Mouse (Mus musculus): ENCODE results near the gene 2610021A01Rik.
"Not testable (repeated sequence)": the region's sequence is repeated elsewhere in the genome, so short reads cannot be mapped to it uniquely, and the experiment has no call there.

The 2610021A01Rik gene

DNA sequence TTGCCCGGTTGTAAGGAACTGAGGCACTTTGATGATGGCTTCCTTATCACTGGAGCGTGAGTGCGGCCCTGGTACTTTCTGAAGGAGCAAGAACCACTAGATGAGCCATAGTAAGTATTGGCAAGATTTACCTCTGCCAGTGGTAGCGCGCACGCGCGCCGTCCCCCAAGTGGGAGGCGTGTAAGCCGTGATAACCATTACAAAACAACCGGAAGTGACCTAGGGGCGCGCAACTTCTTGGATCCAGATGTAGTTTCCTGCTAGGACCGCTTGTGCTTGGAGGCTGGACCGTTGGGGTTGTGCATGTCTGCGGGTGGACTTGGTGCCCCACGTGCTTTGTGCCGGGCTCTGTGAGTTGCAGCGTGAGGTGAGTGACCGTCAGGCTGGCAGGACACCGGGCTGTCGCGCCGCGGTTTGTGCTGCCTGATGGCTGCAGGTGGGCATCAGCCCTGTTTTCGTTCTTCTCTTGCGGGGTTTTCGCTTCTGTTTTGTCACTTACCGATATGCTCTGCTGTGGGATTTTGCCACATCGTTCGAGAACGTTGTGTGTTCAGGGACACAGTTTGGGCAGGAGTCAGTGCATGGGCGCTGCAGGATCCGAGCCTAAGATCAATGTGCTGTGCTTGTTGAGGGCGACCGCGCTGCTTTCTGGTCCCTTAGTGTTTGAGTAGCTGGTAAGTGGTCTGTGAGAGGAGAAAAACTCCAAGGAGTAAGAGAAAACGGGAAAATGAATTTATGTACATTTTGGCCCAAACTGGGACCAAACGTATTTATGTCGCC, at the start of gene 2610021A01Rik:
Gene 2610021A01Rik, plus strand, starts transcription at position 197 of the 780 bp plus-strand sequence.
- DNase-seq (ENCODE audit: low spot score): peak; percentile 96

DNA sequence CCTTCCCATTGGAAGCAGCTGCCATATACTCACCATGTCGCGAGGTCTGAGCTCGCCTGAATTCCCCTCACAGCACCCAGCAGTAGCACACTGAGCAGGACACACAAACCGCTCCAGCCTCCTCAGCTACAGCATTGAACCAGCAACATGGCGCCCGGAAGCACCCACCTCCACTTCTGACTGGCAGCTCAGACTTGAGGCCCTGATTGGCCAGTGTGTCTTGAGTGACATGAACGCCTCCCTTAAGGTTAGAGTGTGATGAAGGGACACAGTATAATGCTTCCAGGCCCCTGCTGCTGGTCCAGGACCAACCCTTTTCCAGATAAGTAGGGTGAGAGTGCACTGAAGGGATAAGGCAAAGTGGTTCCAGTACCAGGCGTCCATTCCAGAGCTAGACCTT, 38.3 kb upstream of the 2610021A01Rik start:
- no peak for DNase-seq (ENCODE audit: low spot score)

DNA sequence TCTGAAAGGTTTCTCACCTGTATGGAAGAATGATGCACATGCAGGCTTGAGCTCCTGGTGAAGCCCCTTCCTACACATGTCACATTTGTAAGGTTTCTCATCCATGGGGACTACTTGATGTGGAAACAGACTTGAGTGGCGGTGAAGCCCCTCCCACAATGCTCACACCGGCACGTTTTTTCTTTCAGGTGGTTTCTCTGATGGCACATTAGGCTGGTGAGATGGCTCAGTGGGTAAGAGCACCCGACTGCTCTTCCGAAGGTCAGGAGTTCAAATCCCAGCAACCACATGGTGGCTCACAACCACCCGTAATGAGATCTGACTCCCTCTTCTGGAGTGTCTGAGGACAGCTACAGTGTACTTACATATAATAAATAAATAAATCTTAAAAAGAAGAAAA, 25.5 kb upstream of the 2610021A01Rik start, which contains the start of gene Gm6871:
Gene Gm6871, minus strand, starts transcription at position 101 of the 400 bp plus-strand sequence.
- DNase-seq (ENCODE audit: low spot score): not testable (repeated sequence)

DNA sequence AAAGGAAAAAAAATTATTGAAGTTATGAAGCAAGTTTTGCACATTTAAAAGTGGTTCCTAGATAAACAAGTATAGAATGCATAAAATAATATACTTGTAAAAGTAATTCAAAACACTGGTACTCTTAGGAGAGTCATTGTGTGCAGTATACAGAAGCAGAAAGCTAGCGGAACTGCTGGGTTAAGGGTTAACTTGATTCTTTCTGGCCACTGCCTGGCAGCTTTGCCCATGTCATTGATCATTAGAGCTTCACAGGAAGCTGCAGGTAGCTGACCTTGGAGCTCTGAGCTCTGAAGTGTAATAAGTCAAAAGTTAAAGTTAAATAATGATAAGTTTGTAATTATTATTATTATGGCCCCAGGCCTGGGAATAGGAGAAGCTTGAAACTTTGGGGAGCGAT, 21.1 kb upstream of the 2610021A01Rik start:
- DNase-seq (ENCODE audit: low spot score): no peak

DNA sequence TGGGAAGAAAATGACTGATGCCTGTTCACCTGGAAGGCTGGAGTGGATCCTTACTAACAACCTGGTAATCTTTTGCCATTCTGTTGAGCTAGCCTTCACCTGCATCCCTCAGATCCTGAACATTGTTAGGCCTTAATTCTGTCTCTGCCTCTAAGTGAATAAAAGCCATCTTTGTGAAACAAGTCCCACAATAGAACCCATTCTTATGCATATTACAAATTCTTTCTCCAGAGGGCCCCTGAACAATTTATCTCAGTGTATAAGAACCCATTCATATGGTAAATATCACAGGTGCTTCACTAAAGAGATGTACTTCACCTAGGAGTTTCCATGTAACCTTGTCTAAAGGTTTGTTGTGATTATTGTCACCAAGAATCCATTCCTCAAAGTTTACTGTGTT, 17.0 kb upstream of the 2610021A01Rik start:
- DNase-seq (ENCODE audit: low spot score): no peak

DNA sequence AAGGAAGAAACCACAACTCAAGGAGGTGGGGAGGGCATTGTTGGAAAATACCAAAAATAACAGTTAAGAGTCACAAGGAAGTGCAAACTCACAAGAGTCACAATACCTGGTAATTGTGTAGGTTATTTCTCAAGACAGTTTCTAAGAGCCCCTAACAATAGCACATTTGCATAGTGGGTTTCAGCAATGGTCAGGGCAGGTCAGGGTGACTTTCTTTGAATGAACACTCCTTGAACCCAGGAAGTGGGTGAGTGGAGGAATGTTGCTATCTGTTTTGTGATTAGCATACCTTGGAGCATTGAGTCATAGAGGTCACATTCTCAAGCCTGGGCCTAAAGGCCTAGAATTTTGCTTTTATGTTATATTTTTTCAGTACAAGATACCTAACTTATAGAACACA, 11.2 kb upstream of the 2610021A01Rik start:
- not testable (repeated sequence) for DNase-seq (ENCODE audit: low spot score)

DNA sequence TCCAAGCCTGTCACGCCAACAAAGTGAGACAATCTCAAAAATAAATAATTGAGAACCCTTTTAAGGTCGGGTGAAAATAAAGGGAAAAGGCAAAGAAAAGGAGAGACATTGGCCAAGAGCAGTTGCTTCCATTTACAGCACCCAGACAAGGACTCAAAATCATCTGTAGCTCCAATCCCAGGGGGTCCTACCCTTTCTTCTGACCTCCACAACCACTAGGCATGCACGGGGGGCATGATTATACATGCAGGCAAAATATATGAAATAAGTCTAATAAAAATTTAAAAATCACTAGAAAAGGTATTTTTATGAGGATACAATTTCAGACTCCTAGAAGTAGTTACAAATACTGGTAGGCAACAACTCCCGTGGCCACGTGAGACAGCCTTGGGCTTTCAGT, 415 bp upstream of the 2610021A01Rik start:
- DNase-seq (ENCODE audit: low spot score): no peak

DNA sequence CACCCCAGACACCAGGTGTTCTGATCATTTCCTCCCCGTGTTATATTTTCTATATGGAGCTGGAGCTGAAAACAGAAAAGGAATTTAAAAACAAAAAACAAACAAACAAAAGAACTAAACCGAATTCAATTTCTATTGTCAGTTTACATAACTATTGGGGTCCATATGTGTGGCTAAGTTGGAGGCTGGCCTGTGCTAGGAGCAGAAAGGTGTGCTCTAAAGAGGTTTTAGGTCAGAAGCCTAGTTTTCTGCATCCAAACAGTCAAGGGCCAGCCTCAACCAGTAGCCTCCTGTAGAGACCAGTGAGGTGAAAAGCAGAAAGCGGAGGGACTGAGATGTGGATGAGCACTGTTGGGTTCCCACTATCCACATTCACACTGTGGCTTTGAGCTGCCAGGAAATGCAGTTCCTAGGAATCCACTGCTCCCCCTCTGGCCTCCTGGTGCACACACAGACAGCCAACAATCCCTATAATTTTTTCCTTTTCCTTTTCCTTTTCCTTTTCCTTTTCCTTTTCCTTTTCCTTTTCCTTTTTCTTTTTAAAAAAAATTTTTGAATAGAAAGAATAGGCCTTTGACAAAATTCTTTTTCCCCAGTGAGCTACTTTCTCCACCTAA, 1.0 kb downstream of the 2610021A01Rik start:
- peak; percentile 23 for DNase-seq (ENCODE audit: low spot score)

DNA sequence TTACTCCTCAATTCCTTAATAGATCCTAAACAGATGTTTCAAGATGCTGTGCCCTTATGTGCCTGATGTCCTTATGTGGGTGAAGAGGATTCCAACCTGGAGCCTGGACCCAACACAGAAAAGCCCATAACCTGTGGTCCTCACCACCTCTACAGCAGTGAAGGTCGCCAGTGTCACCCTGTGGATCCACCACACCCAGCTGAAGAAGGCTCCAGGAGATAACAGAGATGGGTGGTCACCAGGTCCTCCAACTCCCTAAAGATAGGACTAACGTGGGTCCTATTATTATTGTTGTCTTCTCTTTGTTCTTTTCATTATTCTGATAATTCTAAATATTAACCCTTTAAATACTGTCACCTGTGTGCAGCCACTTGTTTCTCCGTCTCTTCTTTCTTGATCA, 12.6 kb downstream of the 2610021A01Rik start:
- DNase-seq (ENCODE audit: low spot score): no peak

DNA sequence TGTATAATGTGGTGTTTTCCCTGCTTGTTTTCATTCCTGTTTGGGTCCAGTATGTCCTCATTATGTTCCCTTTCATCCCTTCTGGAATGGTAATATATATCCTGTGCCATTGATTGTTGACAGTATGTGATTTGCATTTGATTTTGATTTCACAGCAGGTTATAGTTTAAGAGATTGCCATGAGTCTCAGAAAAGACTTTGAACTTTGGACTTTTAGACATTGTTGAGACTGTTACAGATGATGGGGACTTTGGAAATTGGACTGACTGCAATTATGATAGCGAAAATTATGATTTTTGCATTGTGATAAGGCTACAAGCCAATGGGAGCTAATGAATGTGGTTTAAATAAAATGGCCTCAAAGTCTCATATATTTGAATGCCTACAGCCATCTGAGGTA, 17.2 kb downstream of the 2610021A01Rik start:
- DNase-seq (ENCODE audit: low spot score): not testable (repeated sequence)

DNA sequence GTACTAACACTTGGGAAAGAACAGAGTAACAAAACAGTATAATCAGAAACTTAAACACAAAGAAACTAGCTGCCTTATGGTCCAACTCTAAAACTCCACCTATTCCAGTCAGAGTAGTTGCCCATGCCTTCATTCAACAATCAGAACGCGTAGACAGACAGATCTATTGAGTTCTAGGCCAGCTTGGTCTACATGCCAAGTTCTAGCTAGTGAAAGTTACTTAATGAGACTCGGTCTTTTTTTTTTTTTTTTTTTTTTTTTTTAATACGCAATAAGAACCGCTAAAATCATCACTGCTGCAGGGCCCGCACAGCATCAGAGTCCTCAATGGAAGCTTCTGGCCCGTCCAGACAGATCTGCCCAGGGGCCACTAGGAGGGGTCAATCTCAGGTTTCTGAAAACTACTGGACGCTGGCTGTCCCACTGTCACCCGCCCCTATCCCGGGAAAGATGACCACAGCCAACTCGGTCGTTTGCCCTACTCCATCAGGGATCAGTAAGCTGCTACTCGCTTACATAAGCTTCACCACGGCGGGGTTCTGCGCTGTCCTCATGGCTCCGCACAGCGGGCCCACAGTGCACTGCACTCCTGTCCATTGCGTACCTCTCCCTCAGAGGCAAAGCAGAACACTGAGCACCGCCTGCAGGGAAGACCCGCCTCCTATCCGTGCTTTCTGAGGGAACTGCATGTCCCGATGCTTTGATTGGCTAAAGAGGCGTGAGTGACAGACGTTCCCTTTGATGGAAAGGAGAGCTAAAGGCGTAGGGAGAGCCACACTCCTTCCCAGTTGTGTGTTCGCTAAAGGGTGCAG, 33.6 kb downstream of the 2610021A01Rik start, which contains the start of gene Zfp788:
Gene Zfp788, plus strand, starts transcription at position 795 of the 812 bp plus-strand sequence.
- DNase-seq (ENCODE audit: low spot score): peak; percentile 95

DNA sequence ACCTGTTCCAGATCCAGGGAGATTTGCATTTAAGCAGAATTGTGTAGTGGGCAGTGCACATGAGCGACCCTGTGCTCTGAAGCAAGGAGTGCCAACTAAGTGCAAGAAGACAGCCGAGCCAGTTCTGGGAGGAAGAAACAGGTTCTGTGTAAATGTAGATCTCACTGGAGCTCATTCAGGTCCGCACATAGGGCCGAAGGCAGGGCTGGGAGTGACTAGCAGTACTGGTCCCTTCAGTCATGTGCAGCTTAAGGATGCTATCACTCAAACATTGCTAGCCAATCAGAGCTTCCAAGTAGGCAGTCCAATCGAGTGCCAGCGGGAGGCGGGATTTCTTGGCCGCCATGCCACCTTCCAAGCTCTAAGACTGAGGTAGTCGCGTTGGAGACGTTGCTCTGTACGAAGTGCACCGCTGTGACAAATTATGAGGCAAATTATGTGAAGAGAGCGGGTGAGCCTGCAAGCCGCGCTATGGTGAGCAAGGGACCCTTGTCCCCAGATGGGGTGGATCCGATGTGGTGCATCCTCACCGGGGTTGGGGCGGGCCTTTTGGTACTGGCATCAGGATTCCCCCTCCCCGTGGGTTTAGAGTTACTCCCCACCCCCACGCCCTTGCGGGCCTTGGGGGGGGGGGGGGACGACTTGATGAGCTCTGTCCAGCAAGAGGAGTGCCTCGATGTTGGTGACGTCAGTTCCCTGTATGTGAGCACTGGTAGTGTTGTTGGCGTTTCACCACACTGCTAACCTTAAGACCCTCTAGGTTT, 34.4 kb downstream of the 2610021A01Rik start:
- peak; percentile 94 for DNase-seq (ENCODE audit: low spot score)

DNA sequence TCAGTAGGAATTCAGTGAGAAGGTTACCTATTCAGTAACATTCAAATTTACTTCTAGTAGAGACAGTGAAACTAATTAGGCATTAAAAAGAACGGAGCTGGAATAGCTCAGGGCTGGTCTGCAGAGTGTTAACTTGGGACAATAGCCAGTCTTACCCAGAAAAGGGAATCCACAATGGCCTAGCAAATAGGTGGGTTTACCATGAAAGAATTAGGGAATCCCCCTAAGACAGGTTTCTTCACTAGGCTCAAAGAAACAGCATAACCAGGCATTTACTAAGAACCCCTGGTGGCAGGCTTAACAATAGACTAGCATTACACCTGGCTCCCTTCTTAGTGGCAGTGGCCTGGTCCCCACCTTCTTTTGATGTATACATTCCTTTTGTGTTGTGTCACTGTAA, 75.3 kb downstream of the 2610021A01Rik start:
- not testable (repeated sequence) for DNase-seq (ENCODE audit: low spot score)
